Mouse (Mus musculus): Measurements from ENCODE around the gene Tssc4. TPM values are rescaled to one million over a fixed set of nuclear protein-coding genes. Genes with fewer than 3 reads are reported as not detected.

Tssc4 gene
- polyA plus RNA-seq, 1 experiment from 2014 or later = 70.4 TPM

- H3K36me3 ChIP-seq (ENCODE audit: control insufficient read depth, insufficient read depth, low read length) = no peaks in the 10 kb centered on the region
- H3K9me3 ChIP-seq (ENCODE audit: control insufficient read depth, low read length) = no peaks in the 10 kb centered on the region
- no peaks in the 10 kb centered on the region for H3K27me3 ChIP-seq (ENCODE audit: control insufficient read depth, insufficient read depth, low read length)
- no peak overlapping the region for H3K27ac ChIP-seq (replicated peaks; ENCODE audit: low read depth, low read length)
- H3K9ac ChIP-seq (replicated peaks; ENCODE audit: low read length) = no peak overlapping the region
- ATAC-seq (ENCODE audit: low FRiP score, low TSS enrichment) = no peak
- WGBS = 94% methylated on average over 1 of the region's 1 CpGs
- no peak overlapping the region for H3K4me2 ChIP-seq (ENCODE audit: low read length)
- H3K4me1 ChIP-seq (ENCODE audit: control insufficient read depth, insufficient read depth, low read length) = no peaks in the 10 kb centered on the region
- no peak for DNase-seq
- H3K4me3 ChIP-seq (replicated peaks; ENCODE audit: low read depth, low read length) = no peak overlapping the region
These were observed 37.2 kb upstream of the Tssc4 start for GRCm38 (mm10) chr7:143031816-143032215.

GRCm38 (mm10) chr7:143033581-143033980, 35.5 kb upstream of the Tssc4 start:
- Histone ChIP-seq H3K27me3 (ENCODE audit: control insufficient read depth, insufficient read depth, low read length) (no peaks in the 10 kb centered on the region), H3K27ac (replicated peaks; ENCODE audit: low read depth, low read length) (no peak overlapping the region), H3K9me3 (ENCODE audit: control insufficient read depth, low read length) (no peaks in the 10 kb centered on the region), H3K4me1 (ENCODE audit: control insufficient read depth, insufficient read depth, low read length) (no peaks in the 10 kb centered on the region), H3K4me3 (replicated peaks; ENCODE audit: low read depth, low read length) (no peak overlapping the region), H3K4me2 (ENCODE audit: low read length) (no peak overlapping the region), H3K36me3 (ENCODE audit: control insufficient read depth, insufficient read depth, low read length) (no peaks in the 10 kb centered on the region), H3K9ac (replicated peaks; ENCODE audit: low read length) (no peak overlapping the region)
- DNase-seq (no peak), ATAC-seq (ENCODE audit: low FRiP score, low TSS enrichment) (no peak)
- 94% methylated on average over 4 of the region's 4 CpGs for WGBS

- 95% methylated on average over 2 of the region's 2 CpGs for WGBS
These were observed 34.9 kb upstream of the Tssc4 start for GRCm38 (mm10) chr7:143034112-143034511.

GRCm38 (mm10) chr7:143034519-143035450, 34.3 kb upstream of the Tssc4 start:
- Histone ChIP-seq H3K4me3 (replicated peaks; ENCODE audit: low read depth, low read length) (no peak overlapping the region), H3K27me3 (ENCODE audit: control insufficient read depth, insufficient read depth, low read length) (no peaks in the 10 kb centered on the region), H3K27ac (replicated peaks; ENCODE audit: low read depth, low read length) (no peak overlapping the region), H3K4me1 (ENCODE audit: control insufficient read depth, insufficient read depth, low read length) (no peaks in the 10 kb centered on the region), H3K9me3 (ENCODE audit: control insufficient read depth, low read length) (no peaks in the 10 kb centered on the region), H3K9ac (replicated peaks; ENCODE audit: low read length) (no peak overlapping the region), H3K36me3 (ENCODE audit: control insufficient read depth, insufficient read depth, low read length) (no peaks in the 10 kb centered on the region), H3K4me2 (ENCODE audit: low read length) (no peak overlapping the region)
- DNase-seq (no peak), ATAC-seq (ENCODE audit: low FRiP score, low TSS enrichment) (no peak)
- WGBS = 91% methylated on average over 8 of the region's 8 CpGs

More at GRCm38 (mm10) chr7:143034112-143034511, 34.9 kb upstream of the Tssc4 start:
- Histone ChIP-seq H3K9ac (replicated peaks; ENCODE audit: low read length) (no peak overlapping the region), H3K4me1 (ENCODE audit: control insufficient read depth, insufficient read depth, low read length) (no peaks in the 10 kb centered on the region), H3K36me3 (ENCODE audit: control insufficient read depth, insufficient read depth, low read length) (no peaks in the 10 kb centered on the region), H3K4me3 (replicated peaks; ENCODE audit: low read depth, low read length) (no peak overlapping the region), H3K27ac (replicated peaks; ENCODE audit: low read depth, low read length) (no peak overlapping the region), H3K4me2 (ENCODE audit: low read length) (no peak overlapping the region), H3K27me3 (ENCODE audit: control insufficient read depth, insufficient read depth, low read length) (no peaks in the 10 kb centered on the region), H3K9me3 (ENCODE audit: control insufficient read depth, low read length) (no peaks in the 10 kb centered on the region)
- ATAC-seq (ENCODE audit: low FRiP score, low TSS enrichment) (no peak), DNase-seq (no peak)

GRCm38 (mm10) chr7:143036787-143037186, 32.3 kb upstream of the Tssc4 start:
- no peaks in the 10 kb centered on the region for H3K9me3 ChIP-seq (ENCODE audit: control insufficient read depth, low read length)
- no peaks in the 10 kb centered on the region for H3K36me3 ChIP-seq (ENCODE audit: control insufficient read depth, insufficient read depth, low read length)
- no peaks in the 10 kb centered on the region for H3K4me1 ChIP-seq (ENCODE audit: control insufficient read depth, insufficient read depth, low read length)
- no peak for DNase-seq
- no peak overlapping the region for H3K4me3 ChIP-seq (replicated peaks; ENCODE audit: low read depth, low read length)
- WGBS = 81% methylated on average over 3 of the region's 3 CpGs
- no peak for ATAC-seq (ENCODE audit: low FRiP score, low TSS enrichment)
- H3K27me3 ChIP-seq (ENCODE audit: control insufficient read depth, insufficient read depth, low read length) = no peaks in the 10 kb centered on the region
- no peak overlapping the region for H3K4me2 ChIP-seq (ENCODE audit: low read length)
- H3K27ac ChIP-seq (replicated peaks; ENCODE audit: low read depth, low read length) = no peak overlapping the region
- no peak overlapping the region for H3K9ac ChIP-seq (replicated peaks; ENCODE audit: low read length)

- ATAC-seq (ENCODE audit: low FRiP score, low TSS enrichment) = no peak
- H3K4me2 ChIP-seq (ENCODE audit: low read length) = no peak overlapping the region
These were observed 31.7 kb upstream of the Tssc4 start for GRCm38 (mm10) chr7:143037306-143037705.

GRCm38 (mm10) chr7:143038174-143038931, 30.7 kb upstream of the Tssc4 start:
- 96% methylated on average over 3 of the region's 3 CpGs for WGBS
- Histone ChIP-seq H3K4me3 (replicated peaks; ENCODE audit: low read depth, low read length) (no peak overlapping the region), H3K9ac (replicated peaks; ENCODE audit: low read length) (no peak overlapping the region)

More at GRCm38 (mm10) chr7:143037306-143037705, 31.7 kb upstream of the Tssc4 start:
- Histone ChIP-seq H3K27ac (replicated peaks; ENCODE audit: low read depth, low read length) (no peak overlapping the region), H3K4me1 (ENCODE audit: control insufficient read depth, insufficient read depth, low read length) (no peaks in the 10 kb centered on the region), H3K36me3 (ENCODE audit: control insufficient read depth, insufficient read depth, low read length) (no peaks in the 10 kb centered on the region), H3K9me3 (ENCODE audit: control insufficient read depth, low read length) (no peaks in the 10 kb centered on the region), H3K9ac (replicated peaks; ENCODE audit: low read length) (no peak overlapping the region), H3K27me3 (ENCODE audit: control insufficient read depth, insufficient read depth, low read length) (no peaks in the 10 kb centered on the region), H3K4me3 (replicated peaks; ENCODE audit: low read depth, low read length) (no peak overlapping the region)
- WGBS = 93% methylated on average over 4 of the region's 4 CpGs
- no peak for DNase-seq

GRCm38 (mm10) chr7:143040561-143040960, 28.5 kb upstream of the Tssc4 start:
- DNase-seq (no peak), ATAC-seq (ENCODE audit: low FRiP score, low TSS enrichment) (no peak)
- no peak overlapping the region for H3K27ac ChIP-seq (replicated peaks; ENCODE audit: low read depth, low read length)
- H3K9ac ChIP-seq (replicated peaks; ENCODE audit: low read length) = no peak overlapping the region
- no peaks in the 10 kb centered on the region for H3K4me1 ChIP-seq (ENCODE audit: control insufficient read depth, insufficient read depth, low read length)
- H3K4me3 ChIP-seq (replicated peaks; ENCODE audit: low read depth, low read length) = no peak overlapping the region
- no peaks in the 10 kb centered on the region for H3K36me3 ChIP-seq (ENCODE audit: control insufficient read depth, insufficient read depth, low read length)
- no peaks in the 10 kb centered on the region for H3K27me3 ChIP-seq (ENCODE audit: control insufficient read depth, insufficient read depth, low read length)
- no peak overlapping the region for H3K4me2 ChIP-seq (ENCODE audit: low read length)
- H3K9me3 ChIP-seq (ENCODE audit: control insufficient read depth, low read length) = no peaks in the 10 kb centered on the region
- over 99% methylated on average over 3 of the region's 3 CpGs for WGBS

More at GRCm38 (mm10) chr7:143038174-143038931, 30.7 kb upstream of the Tssc4 start:
- Histone ChIP-seq H3K36me3 (ENCODE audit: control insufficient read depth, insufficient read depth, low read length) (no peaks in the 10 kb centered on the region), H3K27me3 (ENCODE audit: control insufficient read depth, insufficient read depth, low read length) (no peaks in the 10 kb centered on the region), H3K27ac (replicated peaks; ENCODE audit: low read depth, low read length) (no peak overlapping the region), H3K9me3 (ENCODE audit: control insufficient read depth, low read length) (no peaks in the 10 kb centered on the region), H3K4me2 (ENCODE audit: low read length) (no peak overlapping the region), H3K4me1 (ENCODE audit: control insufficient read depth, insufficient read depth, low read length) (no peaks in the 10 kb centered on the region)
- DNase-seq (no peak), ATAC-seq (ENCODE audit: low FRiP score, low TSS enrichment) (no peak)

All from midbrain, embryonic 14.5 days (tissue).